Mouse (Mus musculus) MEL (cell line): ENCODE results near the gene Zkscan4.

Experiments used
- CTCF ChIP-seq, 3 experiments: IDR thresholded peaks in 2 of 3; conservative IDR thresholded peaks in 1 of 3; 2 replicates each; pipeline ENCODE4 v1.5.1; 2011 to 2012; ENCODE audit warnings: low read length in 3 of 3, low read depth in 2 of 3, mild to moderate bottlenecking in 2 of 3, improper control_type of control experiment in 1 of 3, inconsistent platforms in 1 of 3, mixed read lengths in 1 of 3, moderate library complexity in 1 of 3; ENCODE audit not compliant: control insufficient read depth in 1 of 3, insufficient read depth in 1 of 3, poor library complexity in 1 of 3, severe bottlenecking in 1 of 3
- MAFK ChIP-seq: IDR thresholded peaks from 2 replicates; pipeline ENCODE4 v1.6.1; 2011; ENCODE audit warnings: low read depth, mild to moderate bottlenecking, low read length, improper control_type of control experiment, borderline replicate concordance
- POLR2AphosphoS2 ChIP-seq: IDR thresholded peaks from 2 replicates; pipeline ENCODE4 v1.6.1; 2011; ENCODE audit warnings: low read length, improper control_type of control experiment
- ZMIZ1 ChIP-seq: IDR thresholded peaks from 2 replicates; pipeline ENCODE4 v1.6.1; 2012; ENCODE audit warnings: low read depth, mild to moderate bottlenecking, inconsistent platforms, low read length, improper control_type of control experiment, moderate library complexity

- TF ChIP-seq CTCF (IDR thresholded peaks at IDR 0.05 in 2 of 3, conservative IDR thresholded peaks at IDR 0.05 in 1 of 3; ENCODE audit: control insufficient read depth in 1 of 3, insufficient read depth in 1 of 3, low read depth in 2 of 3, low read length in 3 of 3, poor library complexity in 1 of 3, severe bottlenecking in 1 of 3) = no peak
- no peak for TF ChIP-seq MAFK
- no peak for TF ChIP-seq POLR2AphosphoS2
- no peak for TF ChIP-seq ZMIZ1
Observed at GRCm38 (mm10) chr13:21454133-21454532, 24.6 kb upstream of the Zkscan4 start.
